Mouse (Mus musculus): ENCODE results near the gene Gm3336.
A peak's percentile ranks its signal among the peaks of the same experiment; 100 is the strongest.

Gm3336 gene

GRCm38 (mm10) chr8:70696019-70696885 is 22.1 kb upstream of the Gm3336 start:
- DNase-seq: no peak

- DNase-seq: no peak
These were observed 21.4 kb upstream of the Gm3336 start for GRCm38 (mm10) chr8:70696946-70697345.

- no peak for DNase-seq
These were observed 20.7 kb upstream of the Gm3336 start for GRCm38 (mm10) chr8:70697366-70698250.

GRCm38 (mm10) chr8:70698310-70699109 is 19.8 kb upstream of the Gm3336 start, which contains the start of gene Jund:
Gene Jund, plus strand, starts transcription at chr8:70698949.
- peak; percentile 98 for DNase-seq

- DNase-seq: peak; percentile 40
These were observed 19.1 kb upstream of the Gm3336 start for GRCm38 (mm10) chr8:70699116-70699833.

- DNase-seq: peak; percentile 81
These were observed 18.3 kb upstream of the Gm3336 start for GRCm38 (mm10) chr8:70699834-70700554.

- DNase-seq: peak; percentile 89
These were observed 17.8 kb upstream of the Gm3336 start for GRCm38 (mm10) chr8:70700555-70700922.

- no peak for DNase-seq
These were observed 17.0 kb upstream of the Gm3336 start for GRCm38 (mm10) chr8:70701048-70701981.

- DNase-seq: no peak
These were observed 16.1 kb upstream of the Gm3336 start for GRCm38 (mm10) chr8:70701982-70702841.

GRCm38 (mm10) chr8:70702842-70703182 is 15.5 kb upstream of the Gm3336 start:
- DNase-seq: no peak

GRCm38 (mm10) chr8:70703287-70703686 is 15.1 kb upstream of the Gm3336 start, which contains the start of gene Iqcn:
Gene Iqcn, plus strand, starts transcription at chr8:70703457.
- no peak for DNase-seq

GRCm38 (mm10) chr8:70708281-70708680 is 10.1 kb upstream of the Gm3336 start:
- DNase-seq: no peak

GRCm38 (mm10) chr8:70709794-70710193 is 8.5 kb upstream of the Gm3336 start:
- DNase-seq: no peak

GRCm38 (mm10) chr8:70710296-70710695 is 8.0 kb upstream of the Gm3336 start:
- no peak for DNase-seq

GRCm38 (mm10) chr8:70711041-70711440 is 7.3 kb upstream of the Gm3336 start:
- DNase-seq: no peak

- no peak for DNase-seq
These were observed 4.4 kb upstream of the Gm3336 start for GRCm38 (mm10) chr8:70713991-70714390.

GRCm38 (mm10) chr8:70715086-70715485 is 3.3 kb upstream of the Gm3336 start:
- no peak for DNase-seq

- DNase-seq: no peak
These were observed 1.6 kb upstream of the Gm3336 start for GRCm38 (mm10) chr8:70716521-70717400.

Data from right cerebral cortex, adult 18-20 months (tissue).